Mouse (Mus musculus) kidney, embryonic 14.5 days (tissue): ENCODE measurements around the gene Tpmt. TPM values are rescaled to one million over a fixed set of nuclear protein-coding genes. Genes with fewer than 3 reads are reported as not detected.

ENCODE experiments used
- ATAC-seq: fragments of 200-750 bp; cut with Nextera tagmentation; 2 replicates; pipeline ENCODE4 v1.8.0; 2017; ENCODE audit warnings: moderate number of reproducible peaks, mild to moderate bottlenecking, moderate TSS enrichment, moderate library complexity; ENCODE audit not compliant: low FRiP score, low TSS enrichment
- H3K27ac ChIP-seq: fragments of 300-500 bp; sonication (generic); 2 replicates; pipeline ENCODE4 v1.5.1; 2014; ENCODE audit warnings: low read depth, mild to moderate bottlenecking, low read length, moderate library complexity, mixed read lengths
- H3K27me3 ChIP-seq: fragments of 300-500 bp; sonication (generic); 2 replicates; pipeline ENCODE4 v1.6.1; 2014; ENCODE audit warnings: mild to moderate bottlenecking, low read length; ENCODE audit not compliant: control insufficient read depth, insufficient read depth
- H3K36me3 ChIP-seq: fragments of 300-500 bp; sonication (generic); 2 replicates; pipeline ENCODE4 v1.6.1; 2014; ENCODE audit warnings: low read length, mixed read lengths; ENCODE audit not compliant: control insufficient read depth, insufficient read depth
- H3K4me1 ChIP-seq: fragments of 300-500 bp; sonication (generic); 2 replicates; pipeline ENCODE4 v1.6.1; 2014; ENCODE audit warnings: low read length, mixed read lengths; ENCODE audit not compliant: control insufficient read depth, insufficient read depth
- H3K4me2 ChIP-seq: fragments of 300-500 bp; sonication (generic); replicated peaks from 2 replicates; pipeline ENCODE4 v1.6.1; 2014; ENCODE audit warnings: low read depth, mild to moderate bottlenecking, low read length
- H3K4me3 ChIP-seq: fragments of 300-500 bp; sonication (generic); 2 replicates; pipeline ENCODE4 v1.5.1; 2014; ENCODE audit warnings: mild to moderate bottlenecking, low read length
- H3K9ac ChIP-seq: fragments of 300-500 bp; sonication (generic); 2 replicates; pipeline ENCODE4 v1.6.1; 2014; ENCODE audit warnings: low read depth, mild to moderate bottlenecking, low read length, moderate library complexity
- H3K9me3 ChIP-seq: fragments of 300-500 bp; sonication (generic); 2 replicates; pipeline ENCODE4 v1.6.1; 2016; ENCODE audit warnings: low read length; ENCODE audit not compliant: control insufficient read depth
- WGBS: fragments of 180-500 bp; shearing (Covaris S2); extraction: QIAGEN DNeasy Blood & Tissue Kit; methylation state at CpG from one replicate; pipeline ENCODE4 v1.1.7; 2014; 5-methylcytosine and 5-hydroxymethylcytosine counted together
- polyA plus RNA-seq: library from polyadenylated mRNA; unstranded; fragments of >200 nt; fragmentation: Nextera tagmentation; extraction: Ambion mirVana; gene quantifications from 2 replicates; pipeline ENCODE4 v1.2.1, GENCODE M21; 2014

Tpmt gene
- polyA plus RNA-seq, 1 experiment from 2014 or later = 29.7 TPM

DNA sequence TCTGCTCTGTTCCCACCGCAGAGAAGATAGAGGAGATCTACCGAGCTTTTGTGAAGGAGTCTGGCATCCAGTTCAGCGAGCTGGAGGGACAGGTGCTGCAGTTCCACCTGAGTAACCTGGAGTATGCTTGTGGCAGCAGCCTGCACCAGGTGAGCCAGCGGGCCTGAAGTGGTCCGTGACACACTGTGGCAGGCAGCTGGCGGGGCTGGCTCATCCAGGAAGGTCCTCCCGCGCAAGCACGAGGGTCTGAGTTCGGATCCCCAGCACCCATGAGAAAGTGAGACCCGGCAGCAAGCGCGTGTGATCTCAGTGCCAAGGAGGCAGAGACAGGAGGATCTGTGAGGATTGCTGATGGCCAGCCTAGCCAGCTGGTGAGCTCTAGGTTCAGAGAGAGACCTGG, 27.3 kb upstream of the Tpmt start:
- 86% methylated on average over 13 of the region's 13 CpGs for WGBS
- Histone ChIP-seq H3K9me3 (no peaks in the 10 kb centered on the region), H3K27me3 (no peaks in the 10 kb centered on the region), H3K9ac (no peak overlapping the region), H3K27ac (no peak overlapping the region), H3K36me3 (peaks cover 24% of the 10 kb centered on the region), H3K4me3 (no peak overlapping the region), H3K4me1 (no peaks in the 10 kb centered on the region), H3K4me2 (no peak overlapping the region)
- ATAC-seq = no peak

DNA sequence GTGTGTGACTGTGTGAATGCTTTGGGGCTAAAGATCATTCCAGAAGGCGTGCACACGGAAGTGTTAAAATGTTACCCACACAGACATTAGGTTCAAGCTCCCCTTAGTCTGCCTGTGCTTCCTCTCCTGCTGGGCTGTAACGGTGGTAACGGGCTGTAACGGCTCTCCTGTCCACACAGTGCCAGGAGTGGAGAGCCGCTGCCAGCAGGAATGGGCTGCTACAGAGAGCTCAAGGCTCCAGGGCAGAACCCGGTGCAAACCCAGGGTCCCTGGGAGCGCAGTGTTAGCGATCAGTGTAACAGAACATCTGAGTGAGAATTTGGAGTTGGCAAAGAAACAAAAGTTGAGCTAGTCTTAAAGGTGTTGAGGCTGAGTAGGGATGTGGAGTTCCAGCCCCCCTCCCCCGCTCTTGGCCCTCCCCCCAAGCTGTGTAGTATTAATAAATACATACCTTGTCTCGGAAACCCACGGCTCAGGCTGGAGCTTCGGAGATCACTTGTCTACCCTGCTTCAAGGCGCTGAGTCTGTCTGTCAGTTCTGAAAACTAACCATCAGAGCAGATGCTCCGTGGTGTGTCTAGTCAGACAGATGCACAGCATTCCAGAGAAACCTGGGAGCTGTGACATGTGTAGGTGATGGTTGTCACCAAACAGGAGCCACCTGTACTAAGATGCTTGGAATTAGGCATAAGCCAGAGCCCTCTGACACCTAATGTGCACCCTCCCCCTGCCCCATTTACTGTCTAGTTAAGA, 26.0 kb upstream of the Tpmt start:
- WGBS = 77% methylated on average over 15 of the region's 15 CpGs
- Histone ChIP-seq H3K4me2 (no peak overlapping the region), H3K27me3 (no peaks in the 10 kb centered on the region), H3K9ac (no peak overlapping the region), H3K4me1 (no peaks in the 10 kb centered on the region), H3K36me3 (peaks cover 24% of the 10 kb centered on the region), H3K9me3 (no peaks in the 10 kb centered on the region), H3K27ac (no peak overlapping the region), H3K4me3 (no peak overlapping the region)
- no peak for ATAC-seq

DNA sequence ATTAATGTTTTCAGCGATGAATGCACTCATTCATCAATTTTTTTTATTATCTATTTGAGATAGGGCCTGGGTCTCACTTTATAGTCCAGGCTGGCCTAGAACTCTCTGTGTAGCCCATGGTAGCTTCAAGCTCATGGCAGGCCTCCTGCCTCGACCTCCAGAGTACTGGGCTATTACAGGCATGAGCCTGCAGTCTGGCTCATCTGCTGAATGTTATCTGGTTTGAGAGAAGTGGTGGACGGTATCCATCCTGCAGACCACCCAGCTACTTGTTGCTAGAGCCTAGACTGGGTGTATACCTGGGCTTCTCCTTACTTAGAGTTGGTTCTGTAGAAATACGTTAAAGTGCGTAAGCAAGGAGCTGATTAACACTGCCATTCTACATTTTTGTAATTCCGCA, 22.5 kb upstream of the Tpmt start:
- 92% methylated on average over 6 of the region's 6 CpGs for WGBS
- Histone ChIP-seq H3K4me3 (no peak overlapping the region), H3K4me1 (no peaks in the 10 kb centered on the region), H3K27me3 (no peaks in the 10 kb centered on the region), H3K36me3 (peaks cover 16% of the 10 kb centered on the region), H3K27ac (no peak overlapping the region), H3K4me2 (no peak overlapping the region), H3K9ac (no peak overlapping the region), H3K9me3 (no peaks in the 10 kb centered on the region)
- ATAC-seq = no peak

DNA sequence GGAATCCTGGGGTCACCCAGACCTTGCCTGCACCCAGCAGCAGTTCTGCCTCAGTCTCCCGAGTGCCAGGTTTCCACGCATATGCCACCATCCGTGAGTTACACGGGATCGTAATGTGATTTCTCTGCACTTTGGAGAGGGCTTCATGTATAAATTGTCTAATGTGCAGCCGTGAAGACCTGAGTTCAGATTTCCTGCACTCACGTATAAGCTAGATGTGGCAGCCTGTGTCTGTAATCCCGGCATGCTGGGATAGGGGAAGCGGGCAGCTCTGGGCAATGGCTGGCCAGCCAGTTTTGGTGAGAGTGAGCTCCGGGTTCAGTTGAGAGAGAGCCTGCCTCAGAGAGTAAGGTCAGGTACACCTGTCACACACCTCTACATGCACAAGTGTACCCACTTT, 22.0 kb upstream of the Tpmt start:
- no peaks in the 10 kb centered on the region for H3K4me1 ChIP-seq
- no peak overlapping the region for H3K27ac ChIP-seq
- no peaks in the 10 kb centered on the region for H3K27me3 ChIP-seq
- H3K4me3 ChIP-seq = no peak overlapping the region
- no peaks in the 10 kb centered on the region for H3K9me3 ChIP-seq
- H3K36me3 ChIP-seq = peaks cover 12% of the 10 kb centered on the region; the same call in 1 of the 2 replicates
- ATAC-seq = no peak
- H3K4me2 ChIP-seq = no peak overlapping the region
- no peak overlapping the region for H3K9ac ChIP-seq
- 90% methylated on average over 10 of the region's 10 CpGs for WGBS

DNA sequence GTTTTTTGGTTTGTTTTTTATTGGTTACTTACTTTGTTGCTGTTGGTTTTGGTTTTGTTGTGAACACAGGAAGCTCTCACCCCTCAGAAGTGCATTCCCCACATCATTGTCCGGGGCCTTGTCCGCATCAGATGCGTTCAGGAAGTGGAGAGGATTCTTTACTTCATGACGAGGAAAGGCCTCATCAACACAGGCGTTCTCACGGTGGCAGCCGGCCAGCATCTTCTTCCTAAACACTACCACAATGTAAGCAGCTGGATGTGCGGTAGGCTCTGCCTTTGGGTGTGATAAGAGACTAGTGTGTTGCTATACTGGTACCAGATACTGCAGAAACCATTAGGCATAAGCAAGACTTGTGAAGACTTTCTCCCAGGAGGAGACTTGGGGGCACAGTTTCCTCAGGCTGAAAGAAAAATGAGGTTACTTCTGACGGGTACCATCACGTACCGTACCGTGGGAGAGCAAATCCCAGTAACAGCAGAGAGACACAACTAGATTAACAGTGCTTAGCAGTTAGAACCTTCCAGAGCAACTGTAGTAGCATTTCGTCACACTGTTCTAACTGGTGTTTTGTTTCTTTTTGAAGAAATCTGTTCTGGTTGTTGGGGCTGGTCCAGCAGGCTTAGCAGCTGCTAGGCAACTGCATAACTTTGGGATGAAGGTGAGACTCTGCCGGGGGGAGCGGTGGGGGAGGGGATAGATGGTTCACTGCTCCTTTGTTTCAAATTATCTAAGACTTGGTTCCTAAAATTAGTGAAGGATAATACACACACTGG, 19.6 kb upstream of the Tpmt start:
- no peak for ATAC-seq
- H3K36me3 ChIP-seq = peaks cover 21% of the 10 kb centered on the region; the same call in 1 of the 2 replicates
- WGBS = 80% methylated on average over 15 of the region's 15 CpGs
- no peaks in the 10 kb centered on the region for H3K4me1 ChIP-seq
- H3K4me3 ChIP-seq = no peak overlapping the region
- H3K9ac ChIP-seq = no peak overlapping the region
- no peaks in the 10 kb centered on the region for H3K9me3 ChIP-seq
- no peaks in the 10 kb centered on the region for H3K27me3 ChIP-seq
- no peak overlapping the region for H3K27ac ChIP-seq
- H3K4me2 ChIP-seq = no peak overlapping the region

DNA sequence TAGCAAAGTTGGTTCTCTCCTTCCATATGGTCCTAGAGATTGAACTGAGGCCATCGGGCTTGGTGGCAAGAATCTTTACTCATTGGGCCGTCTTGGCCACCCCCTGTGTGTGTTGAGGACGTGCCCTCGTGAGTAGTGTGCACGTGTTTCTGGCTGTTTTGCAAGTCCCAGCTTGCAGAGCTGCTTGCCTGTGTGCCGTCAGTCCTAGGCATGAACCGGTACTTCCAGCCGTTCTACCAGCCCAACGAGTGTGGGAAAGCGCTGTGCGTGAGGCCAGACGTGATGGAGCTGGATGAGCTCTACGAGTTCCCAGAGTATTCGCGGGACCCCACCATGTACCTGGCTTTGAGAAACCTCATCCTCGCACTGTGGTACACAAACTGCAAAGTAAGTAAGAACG, 18.2 kb upstream of the Tpmt start:
- Histone ChIP-seq H3K36me3 (peaks cover 24% of the 10 kb centered on the region; the same call in 1 of the 2 replicates), H3K4me1 (no peaks in the 10 kb centered on the region), H3K27me3 (no peaks in the 10 kb centered on the region), H3K4me2 (no peak overlapping the region), H3K4me3 (no peak overlapping the region), H3K9ac (no peak overlapping the region), H3K9me3 (no peaks in the 10 kb centered on the region), H3K27ac (no peak overlapping the region)
- 95% methylated on average over 17 of the region's 17 CpGs for WGBS
- no peak for ATAC-seq

DNA sequence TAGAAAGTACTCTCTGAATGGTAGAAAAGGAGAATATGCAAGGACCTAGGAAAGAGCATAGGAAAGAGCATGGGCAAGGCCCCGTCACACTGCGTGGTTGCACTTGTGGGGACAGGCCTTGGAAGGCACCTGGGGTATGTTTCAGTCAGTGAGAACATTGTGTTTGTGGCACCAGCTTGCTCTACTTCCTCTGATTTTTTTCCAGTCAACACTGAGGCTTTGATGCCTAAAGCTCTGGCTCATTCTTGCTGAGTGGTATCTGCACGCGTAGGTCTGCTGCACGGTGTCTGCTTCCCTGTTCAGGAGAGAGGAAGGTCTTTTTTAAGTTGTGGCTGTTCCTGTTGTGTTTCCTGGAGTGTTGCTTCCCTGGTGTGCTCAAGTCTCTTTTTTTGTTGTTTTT, 12.2 kb upstream of the Tpmt start:
- ATAC-seq = no peak
- Histone ChIP-seq H3K4me1 (no peaks in the 10 kb centered on the region), H3K9ac (no peak overlapping the region), H3K4me2 (no peak overlapping the region), H3K27ac (no peak overlapping the region), H3K36me3 (peaks cover 19% of the 10 kb centered on the region), H3K9me3 (no peaks in the 10 kb centered on the region), H3K4me3 (no peak overlapping the region), H3K27me3 (no peaks in the 10 kb centered on the region)
- WGBS = 93% methylated on average over 5 of the region's 5 CpGs

DNA sequence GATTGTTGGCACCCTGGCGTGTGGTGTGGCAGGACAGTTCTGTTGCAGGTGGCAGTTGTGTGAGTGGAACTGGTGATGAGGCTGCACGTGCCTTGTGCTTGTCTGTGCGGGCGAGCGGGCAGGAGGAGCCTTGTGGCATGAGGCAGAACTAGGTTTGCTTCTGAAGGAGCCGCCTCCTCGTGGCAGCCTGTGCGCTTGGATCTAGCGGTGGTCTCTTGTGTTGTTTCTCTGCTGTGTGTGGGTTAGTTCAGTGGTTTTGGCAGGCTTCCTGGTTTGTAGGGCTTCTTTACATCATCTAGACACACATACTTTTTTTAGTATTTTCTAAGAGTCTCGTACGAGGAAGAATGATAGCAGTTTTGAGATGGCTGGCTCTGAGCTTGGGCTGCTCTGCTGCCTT, 11.6 kb upstream of the Tpmt start:
- no peak for ATAC-seq
- H3K9me3 ChIP-seq = no peaks in the 10 kb centered on the region
- H3K27ac ChIP-seq = no peak overlapping the region
- no peak overlapping the region for H3K9ac ChIP-seq
- no peaks in the 10 kb centered on the region for H3K27me3 ChIP-seq
- peaks cover 21% of the 10 kb centered on the region for H3K36me3 ChIP-seq
- H3K4me2 ChIP-seq = no peak overlapping the region
- 91% methylated on average over 11 of the region's 11 CpGs for WGBS
- H3K4me1 ChIP-seq = no peaks in the 10 kb centered on the region
- no peak overlapping the region for H3K4me3 ChIP-seq

DNA sequence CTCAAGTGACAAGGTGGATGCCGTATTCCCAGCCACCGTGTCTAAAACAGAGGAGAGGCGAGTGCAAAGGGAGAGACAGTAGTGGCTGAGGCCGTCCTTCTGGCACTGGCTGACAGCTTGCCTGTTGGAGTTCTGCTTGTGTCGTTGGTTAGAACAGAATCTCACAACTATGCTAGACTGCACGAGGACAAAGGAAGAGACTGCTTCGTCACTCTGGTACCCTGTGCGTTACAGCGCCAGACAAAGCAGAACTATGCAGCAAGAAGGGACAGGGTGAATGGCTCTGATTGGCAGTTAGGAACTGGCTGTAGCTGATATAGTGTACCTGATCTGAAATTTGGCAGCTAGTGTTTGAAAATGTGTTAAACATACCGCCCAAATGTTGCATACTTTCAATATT, 9.4 kb upstream of the Tpmt start:
- no peaks in the 10 kb centered on the region for H3K9me3 ChIP-seq
- no peak overlapping the region for H3K9ac ChIP-seq
- no peaks in the 10 kb centered on the region for H3K4me1 ChIP-seq
- no peak overlapping the region for H3K27ac ChIP-seq
- ATAC-seq = no peak
- H3K4me2 ChIP-seq = no peak overlapping the region
- H3K36me3 ChIP-seq = peaks cover 18% of the 10 kb centered on the region
- 85% methylated on average over 10 of the region's 10 CpGs for WGBS
- H3K27me3 ChIP-seq = no peaks in the 10 kb centered on the region
- H3K4me3 ChIP-seq = no peak overlapping the region
